Mouse (Mus musculus) kidney, postnatal 0 days (tissue): ENCODE data around the gene Hadhb. TPM values are rescaled to one million over a fixed set of nuclear protein-coding genes. Genes with fewer than 3 reads are reported as not detected.

Source experiments
- ATAC-seq: fragments of 200-750 bp; cut with Nextera tagmentation; replicated peaks from 2 replicates; pipeline ENCODE4 v1.8.0; 2017; ENCODE audit warnings: low read depth, moderate number of reproducible peaks, moderate TSS enrichment, moderate library complexity; ENCODE audit not compliant: low FRiP score
- DNase-seq: peaks from one replicate; pipeline ENCODE4 v3.0.0-alpha.2; 2016; ENCODE audit warnings: low spot score
- H3K27ac ChIP-seq: fragments of 300-500 bp; sonication (generic); 2 replicates; pipeline ENCODE4 v1.5.1; 2014; ENCODE audit warnings: mild to moderate bottlenecking
- H3K27me3 ChIP-seq: fragments of 300-500 bp; sonication (generic); 2 replicates; pipeline ENCODE4 v1.6.1; 2014; ENCODE audit warnings: low read length, mixed read lengths; ENCODE audit not compliant: insufficient read depth
- H3K36me3 ChIP-seq: fragments of 300-500 bp; sonication (generic); 2 replicates; pipeline ENCODE4 v1.6.1; 2014; ENCODE audit warnings: low read length, mixed read lengths; ENCODE audit not compliant: insufficient read depth
- H3K4me1 ChIP-seq: fragments of 300-500 bp; sonication (generic); replicated peaks from 2 replicates; pipeline ENCODE4 v1.6.1; 2014; ENCODE audit warnings: antibody characterized with exemption, low read length, mixed read lengths; ENCODE audit not compliant: insufficient read depth
- H3K4me2 ChIP-seq: fragments of 300-500 bp; sonication (generic); 2 replicates; pipeline ENCODE4 v1.6.1; 2014; ENCODE audit warnings: mild to moderate bottlenecking, low read length, moderate library complexity, mixed read lengths
- H3K4me3 ChIP-seq: fragments of 300-500 bp; sonication (generic); replicated peaks from 2 replicates; pipeline ENCODE4 v1.5.1; 2014; ENCODE audit warnings: low read depth, low read length
- H3K9ac ChIP-seq: fragments of 300-500 bp; sonication (generic); 2 replicates; pipeline ENCODE4 v1.6.1; 2014; ENCODE audit warnings: low read depth, low read length
- H3K9me3 ChIP-seq: fragments of 300-500 bp; sonication (generic); replicated peaks from 2 replicates; pipeline ENCODE4 v1.6.1; 2016; ENCODE audit warnings: low read length, inconsistent platforms, mixed read lengths
- CTCF ChIP-seq: IDR thresholded peaks from 2 replicates; pipeline ENCODE4 v1.5.1; 2016; ENCODE audit warnings: antibody characterized with exemption, low read depth, mild to moderate bottlenecking, moderate library complexity
- WGBS: fragments of 180-500 bp; shearing (Covaris S2); extraction: QIAGEN DNeasy Blood & Tissue Kit; methylation state at CpG from one replicate; pipeline ENCODE4 v1.1.7; 2014; 5-methylcytosine and 5-hydroxymethylcytosine counted together
- polyA plus RNA-seq: library from polyadenylated mRNA; unstranded; fragments of >200 nt; fragmentation: Nextera tagmentation; extraction: Ambion mirVana; gene quantifications from 2 replicates; pipeline ENCODE4 v1.2.1, GENCODE M21; 2015

The Hadhb gene
- polyA plus RNA-seq, 1 experiment from 2014 or later = 215 TPM

DNA sequence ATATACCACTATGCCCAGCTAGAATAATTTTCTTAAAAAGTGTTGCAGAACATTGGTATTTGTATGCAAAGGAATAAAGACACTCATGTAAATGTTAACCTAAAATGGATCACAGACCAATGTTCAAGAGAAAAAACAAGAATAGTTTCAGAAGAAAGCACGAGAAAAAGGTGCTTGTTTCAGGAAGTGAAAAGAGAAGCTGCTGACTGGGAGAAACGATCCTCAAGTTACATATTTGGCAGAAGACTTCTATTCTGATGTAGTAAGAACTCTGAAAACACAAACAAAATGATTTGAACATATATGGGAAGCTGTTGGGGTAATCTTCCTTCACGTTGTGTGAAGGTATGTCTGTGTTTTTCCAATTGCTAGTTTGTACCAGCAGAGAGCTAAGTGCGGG, 16.9 kb upstream of the Hadhb start:
- no peak for DNase-seq
- no peaks in the 10 kb centered on the region for H3K4me1 ChIP-seq

DNA sequence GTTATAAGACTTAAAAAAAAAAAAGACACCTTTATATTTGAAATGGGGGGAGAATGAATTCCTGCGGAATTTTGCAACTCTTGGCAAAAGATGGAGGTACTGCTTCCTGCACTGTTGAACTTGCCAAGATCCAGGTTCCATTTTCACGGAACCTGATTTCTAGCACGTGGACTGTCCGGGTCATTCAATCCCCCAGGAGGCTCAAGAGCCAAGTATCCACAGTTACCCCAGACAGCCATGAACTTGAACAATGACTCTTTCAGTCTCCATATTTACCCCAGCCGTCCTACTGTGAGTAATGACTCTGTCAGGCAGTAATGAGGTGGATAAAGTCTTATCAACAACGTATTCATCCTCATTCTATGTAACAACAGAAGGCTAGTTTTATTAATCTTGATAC, 8.5 kb upstream of the Hadhb start:
- Histone ChIP-seq H3K27ac (no peak overlapping the region), H3K4me3 (no peak overlapping the region), H3K27me3 (no peaks in the 10 kb centered on the region), H3K4me1 (no peaks in the 10 kb centered on the region), H3K9ac (no peak overlapping the region), H3K4me2 (no peak overlapping the region), H3K36me3 (peaks cover 34% of the 10 kb centered on the region; the same call in 1 of the 2 replicates), H3K9me3 (no peaks in the 10 kb centered on the region)
- 92% methylated on average over 6 of the region's 6 CpGs for WGBS
- ATAC-seq = no peak
- no peak for DNase-seq
- no peak for TF ChIP-seq CTCF

More for the DNA sequence above, 16.9 kb upstream of the Hadhb start:
- no peak for ATAC-seq
- 91% methylated on average over 4 of the region's 4 CpGs for WGBS
- H3K27ac ChIP-seq = no peak overlapping the region
- TF ChIP-seq CTCF = no peak
- no peak overlapping the region for H3K4me2 ChIP-seq
- no peak overlapping the region for H3K9ac ChIP-seq
- peaks cover 50% of the 10 kb centered on the region for H3K36me3 ChIP-seq
- no peaks in the 10 kb centered on the region for H3K27me3 ChIP-seq
- no peak overlapping the region for H3K4me3 ChIP-seq
- H3K9me3 ChIP-seq = no peaks in the 10 kb centered on the region

DNA sequence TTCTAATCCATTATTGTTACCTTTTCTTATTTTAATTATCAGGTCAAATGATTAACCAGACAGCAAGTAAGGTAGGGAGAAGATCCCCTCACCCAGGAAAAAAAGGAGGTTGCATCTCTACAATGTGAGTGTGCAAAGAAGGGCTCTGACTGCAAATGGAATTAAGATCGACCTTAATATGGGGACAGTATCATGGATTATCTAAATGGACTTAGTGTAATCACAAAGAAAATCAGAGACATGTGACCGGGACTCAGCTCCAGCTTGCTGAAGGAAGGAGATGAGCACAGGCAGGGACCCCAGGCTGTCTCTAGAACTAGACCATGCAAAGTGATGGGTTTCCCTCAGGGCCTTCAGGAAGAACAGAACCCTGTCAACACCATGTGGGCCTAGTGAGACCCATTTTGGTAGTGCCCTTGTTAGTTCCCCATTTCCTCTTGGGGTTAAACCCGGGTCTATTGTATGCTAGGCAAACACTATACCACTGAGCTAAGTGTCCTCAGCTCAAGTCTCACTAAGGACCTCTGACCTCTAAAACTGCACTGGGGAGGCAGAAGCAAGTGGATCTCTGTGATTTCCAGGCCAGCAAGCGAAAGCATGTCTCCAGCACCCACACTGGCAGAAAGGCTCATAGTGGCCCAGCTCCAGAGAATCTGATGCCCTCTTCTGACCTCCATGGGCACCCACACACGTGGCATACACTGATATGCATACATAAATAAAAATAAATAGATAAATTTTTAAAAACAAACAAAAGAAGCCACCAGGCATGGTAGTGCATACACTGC, 6.7 kb upstream of the Hadhb start:
- no peaks in the 10 kb centered on the region for H3K27me3 ChIP-seq
- no peak overlapping the region for H3K4me2 ChIP-seq
- H3K4me3 ChIP-seq = no peak overlapping the region
- no peak overlapping the region for H3K9ac ChIP-seq
- DNase-seq (no peak), ATAC-seq (no peak)
- WGBS = 88% methylated on average over 5 of the region's 5 CpGs
- H3K4me1 ChIP-seq = no peaks in the 10 kb centered on the region
- no peaks in the 10 kb centered on the region for H3K9me3 ChIP-seq
- peaks cover 22% of the 10 kb centered on the region; the same call in 1 of the 2 replicates for H3K36me3 ChIP-seq
- no peak for TF ChIP-seq CTCF
- no peak overlapping the region for H3K27ac ChIP-seq

DNA sequence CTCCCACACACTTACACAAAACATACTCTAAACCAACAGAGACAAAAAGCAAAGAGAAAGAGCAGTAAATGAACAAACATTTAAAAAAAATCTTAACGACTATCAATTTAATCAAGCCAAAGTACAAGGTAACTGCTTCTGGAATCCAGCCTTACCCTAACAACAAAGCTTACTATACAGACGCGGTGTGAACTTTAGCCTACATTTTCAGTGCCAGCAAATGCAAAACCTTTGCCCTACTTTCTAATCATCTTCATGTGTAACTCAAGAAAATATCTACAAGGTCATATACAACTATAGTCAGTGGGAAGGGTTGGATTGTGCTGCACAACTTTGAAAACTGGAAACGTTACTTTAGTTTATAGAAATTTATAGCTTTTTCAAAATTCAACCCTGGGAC, 3.0 kb upstream of the Hadhb start:
- Histone ChIP-seq H3K9me3 (no peaks in the 10 kb centered on the region), H3K4me3 (no peak overlapping the region), H3K9ac (no peak overlapping the region), H3K36me3 (0 out of 2 replicates have a peak, but pooled peaks cover under 1% of the 10 kb centered on the region), H3K4me1 (peaks cover 6% of the 10 kb centered on the region; the same call in 1 of the 2 replicates), H3K27ac (peak overlapping the region; percentile 10; the same call in 1 of the 2 replicates), H3K4me2 (0 out of 2 replicates have a peak overlapping the region, but pooled peaks have one; percentile 4), H3K27me3 (no peaks in the 10 kb centered on the region)
- DNase-seq (peak; percentile 10), ATAC-seq (no peak)
- TF ChIP-seq CTCF = no peak
- 64% methylated on average over 4 of the region's 4 CpGs for WGBS

DNA sequence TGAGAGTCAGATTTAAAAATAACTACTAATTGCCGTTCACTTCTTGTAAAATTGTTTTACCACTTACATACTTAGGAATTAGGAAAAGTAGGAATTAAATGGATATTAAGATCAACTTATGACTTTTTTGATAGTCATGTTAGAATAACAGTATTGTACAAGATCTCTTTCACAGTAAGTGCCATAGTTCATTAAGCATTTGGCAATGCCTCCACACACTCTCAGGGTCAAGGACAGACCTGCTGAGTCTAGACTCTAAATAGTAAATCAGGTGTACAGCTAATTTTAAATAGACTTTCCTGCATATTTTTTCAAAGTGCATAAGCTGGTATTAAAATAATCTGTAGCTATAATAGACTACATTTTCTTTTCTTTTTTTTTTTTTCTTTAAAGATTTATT, 2.6 kb upstream of the Hadhb start:
- no peak for DNase-seq
- ATAC-seq = no peak
- 69% methylated on average over 1 of the region's 1 CpGs for WGBS

DNA sequence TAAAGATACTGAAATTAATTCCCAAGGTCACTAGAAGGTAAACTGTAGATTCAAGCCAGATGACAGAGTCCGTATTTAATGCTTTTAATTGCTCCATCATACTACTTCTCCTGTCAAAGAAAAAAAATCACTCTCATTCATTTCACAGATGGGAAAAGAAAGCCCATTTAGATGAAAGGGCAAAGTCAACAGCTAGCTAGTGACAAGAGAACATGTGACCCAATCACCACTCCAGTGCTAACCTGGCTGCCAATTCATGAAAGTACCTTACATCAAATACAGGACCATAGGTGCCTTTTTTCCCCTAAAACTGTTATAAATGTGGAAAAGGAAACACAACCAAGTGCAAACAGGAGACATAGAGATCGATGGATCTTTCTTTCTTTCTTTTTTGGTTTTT, 1.8 kb upstream of the Hadhb start:
- no peak overlapping the region for H3K4me2 ChIP-seq
- no peak overlapping the region for H3K9ac ChIP-seq
- no peaks in the 10 kb centered on the region for H3K9me3 ChIP-seq
- no peaks in the 10 kb centered on the region for H3K27me3 ChIP-seq
- ATAC-seq (no peak), DNase-seq (no peak)
- TF ChIP-seq CTCF = no peak
- H3K36me3 ChIP-seq = no peaks in the 10 kb centered on the region
- no peak overlapping the region for H3K4me3 ChIP-seq
- WGBS = 92% methylated on average over 2 of the region's 2 CpGs
- H3K4me1 ChIP-seq = peaks cover 6% of the 10 kb centered on the region; the same call in 1 of the 2 replicates
- H3K27ac ChIP-seq = no peak overlapping the region

More for the DNA sequence above, 2.6 kb upstream of the Hadhb start:
- Histone ChIP-seq H3K27me3 (no peaks in the 10 kb centered on the region), H3K9ac (no peak overlapping the region), H3K27ac (no peak overlapping the region), H3K4me3 (no peak overlapping the region), H3K9me3 (no peaks in the 10 kb centered on the region), H3K4me1 (peaks cover 6% of the 10 kb centered on the region; the same call in 1 of the 2 replicates), H3K4me2 (no peak overlapping the region), H3K36me3 (no peaks in the 10 kb centered on the region)
- no peak for TF ChIP-seq CTCF
